8 mouse cellular contexts compared by ENCODE assay signal in the genomic region with DNA sequence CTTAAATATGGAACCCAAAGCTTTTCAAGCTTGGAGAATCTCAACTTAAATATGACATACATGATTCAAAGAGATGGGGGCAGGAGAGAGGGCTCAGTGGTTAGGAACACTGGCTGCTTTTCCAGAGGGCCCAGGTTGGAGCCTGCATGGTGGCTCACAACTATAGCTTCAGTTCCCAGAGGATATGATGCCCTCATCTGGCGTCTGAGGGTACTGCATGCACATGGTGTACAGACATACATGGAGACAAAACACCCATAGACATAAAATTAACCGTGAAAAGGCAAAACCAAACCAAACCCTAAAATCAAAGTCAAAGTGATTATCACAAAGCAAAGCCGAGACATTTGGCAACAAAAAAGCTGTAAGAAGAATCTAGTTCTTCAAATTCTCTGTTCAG. TPM values are rescaled to one million over a fixed set of nuclear protein-coding genes. Genes with fewer than 3 reads are reported as not detected.
DNase-seq lines count a peak whose midpoint lies in the region; TF ChIP-seq lines count a peak whose summit lies in the region.

No protein-coding gene starts in this region.

- TF ChIP-seq CTCF in lung, adult 2 months (IDR thresholded peaks at IDR 0.05; ENCODE audit: insufficient read depth, low read length): 0 out of 2 replicates have a peak, but pooled peaks have one; percentile 12

- no peak for TF ChIP-seq POLR2A in lung, adult 2 months (IDR thresholded peaks at IDR 0.05; ENCODE audit: borderline replicate concordance, extremely low read depth, low read depth, low read length)

- DNase-seq in adrenal gland, postnatal 14 days: peak; percentile 46
- DNase-seq in adrenal gland, postnatal 4 days (ENCODE audit: low spot score in 2 of 2): no peak
- no peak for DNase-seq in lung, adult 2 months
- DNase-seq in lung, postnatal 25 days (ENCODE audit: low spot score): no peak
- DNase-seq in cerebellum, adult 8-10 months: peak; percentile 51
- peak; percentile 73 to 75 for DNase-seq in layer of hippocampus, postnatal 10 days (ENCODE audit: low spot score in 2 of 2)
- peak; percentile 53 for DNase-seq in retina, embryonic 14.5 days (ENCODE audit: low spot score)
- DNase-seq in ovary, adult 18-20 months (ENCODE audit: low spot score): no peak

- WGBS in lung, adult 2 months: 77% methylated on average over 3 of the region's 3 CpGs

- no peaks in the 10 kb centered on the region for H3K4me1 ChIP-seq in lung, adult 2 months (ENCODE audit: control insufficient read depth, insufficient read depth, low read length)

- H3K4me3 ChIP-seq in lung, adult 2 months (replicated peaks; ENCODE audit: extremely low read depth, low read depth, low read length): no peak overlapping the region

RNA-seq across cellular contexts. Expression of gene Rimkla, which starts 1.6 kb away (rescaled TPM):
- total RNA-seq in adrenal gland, postnatal 14 days (2021): 0.22 and 0.79 TPM in 2 replicates
- 1 to 10 TPM; 1.2 to 2.0 TPM for total RNA-seq in adrenal gland, postnatal 4 days (2021)
- 0.14 and 0.19 TPM in 2 replicates for polyA plus RNA-seq in lung, adult 2 months (2012; rRNA removed)
- total RNA-seq in layer of hippocampus, postnatal 10 days (2021): 10 to 100 TPM; 25.4 to 29.5 TPM

RNA-seq across cellular contexts. Expression of gene Foxj3, which starts 46.0 kb away (rescaled TPM):
- total RNA-seq in adrenal gland, postnatal 14 days (2021): 26.9 and 32.0 TPM in 2 replicates
- 10 to 100 TPM; 51.2 to 58.2 TPM for total RNA-seq in adrenal gland, postnatal 4 days (2021)
- 14.1 and 18.0 TPM in 2 replicates for polyA plus RNA-seq in lung, adult 2 months (2012; rRNA removed)
- 10 to 100 TPM; 62.6 to 63.9 TPM for total RNA-seq in layer of hippocampus, postnatal 10 days (2021)

RNA-seq across cellular contexts. Expression of gene Frg2f1, which starts 48.5 kb away (rescaled TPM):
- total RNA-seq in adrenal gland, postnatal 14 days (2021): 8.8 and 10.7 TPM in 2 replicates
- total RNA-seq in adrenal gland, postnatal 4 days (2021): 10 to 100 TPM in 1 of 2 experiments, 1 to 10 TPM in 1; 9.7 to 10.2 TPM
- 5.1 and 5.9 TPM in 2 replicates for polyA plus RNA-seq in lung, adult 2 months (2012; rRNA removed)
- total RNA-seq in layer of hippocampus, postnatal 10 days (2021): 10 to 100 TPM; 28.1 to 28.8 TPM

Comparison
In these comparisons a context has a peak if more than half of its experiments do, and no peak if none do; other contexts are left out.
1. DNase-seq: peak in adrenal gland, postnatal 14 days (single experiment), cerebellum, adult 8-10 months (single experiment), layer of hippocampus, postnatal 10 days (2 of 2) and retina, embryonic 14.5 days (single experiment); none in adrenal gland, postnatal 4 days (0 of 2), lung, adult 2 months (single experiment), lung, postnatal 25 days (single experiment) and ovary, adult 18-20 months (single experiment).
2. RNA of gene Rimkla, which starts 1.6 kb away (total RNA-seq): 25.4 to 29.5 TPM in layer of hippocampus, postnatal 10 days; 1.2 to 2.0 TPM in adrenal gland, postnatal 4 days and 0.22 to 0.79 TPM in adrenal gland, postnatal 14 days; every median in the first group is over 4 times any median in the second.